ENCODE assay signal across 37 mouse cellular contexts in genomic region chr12:111192777-111193176, GRCm38 (mm10). TPM values are rescaled to one million over a fixed set of nuclear protein-coding genes. Genes with fewer than 3 reads are reported as not detected.
DNase-seq lines count a peak whose midpoint lies in the region; ATAC-seq and TF ChIP-seq lines count a peak whose summit lies in the region.
"Had no signal": no experiment of that assay in that cellular context is flagged by ENCODE, and none has a peak within 500 bp of the region (broad histone marks: within the 10 kb centered on the region; RNA-seq: fewer than 3 reads in every experiment).

No protein-coding gene starts in this region.

- H3K27ac ChIP-seq in lung, embryonic 16.5 days (ENCODE audit: low read length) = no peak overlapping the region
- H3K27ac ChIP-seq in bone marrow, adult 2 months (ENCODE audit: control insufficient read depth, insufficient read depth, low read depth, low read length, poor library complexity) = peak overlapping the region; percentile 92; the same call in 1 of the 2 replicates
- H3K27ac ChIP-seq: embryonic facial prominence, embryonic 13.5 days; heart, embryonic 10.5 days; heart, embryonic 15.5 days; hindbrain, embryonic 14.5 days; left cerebral cortex, adult 2 months; limb, embryonic 13.5 days; liver, embryonic 13.5 days; midbrain, embryonic 15.5 days; stomach, postnatal 0 days had no signal

- H3K9me3 ChIP-seq in lung, embryonic 16.5 days (ENCODE audit: control insufficient read depth, low read length) = no peaks in the 10 kb centered on the region
- H3K9me3 ChIP-seq: embryonic facial prominence, embryonic 13.5 days; heart, embryonic 10.5 days; heart, embryonic 15.5 days; limb, embryonic 13.5 days; liver, embryonic 13.5 days; midbrain, embryonic 10.5 days; midbrain, embryonic 15.5 days had no signal

- H3K27me3 ChIP-seq in lung, embryonic 16.5 days (ENCODE audit: control insufficient read depth, insufficient read depth, low read depth, low read length) = no peaks in the 10 kb centered on the region
- H3K27me3 ChIP-seq: CH12.LX; embryonic facial prominence, embryonic 13.5 days; heart, embryonic 15.5 days; limb, embryonic 13.5 days; liver, embryonic 13.5 days; midbrain, embryonic 15.5 days had no signal

- H3K36me3 ChIP-seq in lung, embryonic 16.5 days (ENCODE audit: control insufficient read depth, insufficient read depth, low read length) = no peaks in the 10 kb centered on the region
- H3K36me3 ChIP-seq: embryonic facial prominence, embryonic 13.5 days; heart, embryonic 10.5 days; heart, embryonic 15.5 days; limb, embryonic 13.5 days; midbrain, embryonic 10.5 days; midbrain, embryonic 15.5 days had no signal

- no peak for TF ChIP-seq CTCF in lung, adult 2 months (IDR thresholded peaks at IDR 0.05; ENCODE audit: insufficient read depth, low read length)
- TF ChIP-seq CTCF in bone marrow, adult 2 months (IDR thresholded peaks at IDR 0.05; ENCODE audit: control insufficient read depth, insufficient read depth, low read length) = no peak

- 58% methylated on average over 6 of the region's 6 CpGs for WGBS in lung, embryonic 16.5 days
- 71% methylated on average over 6 of the region's 6 CpGs for WGBS in lung, adult 2 months
- WGBS in bone marrow, adult 2 months = 34% methylated on average over 6 of the region's 6 CpGs

- no peak overlapping the region for H3K4me3 ChIP-seq in lung, embryonic 16.5 days (ENCODE audit: low read length)
- H3K4me3 ChIP-seq in lung, adult 2 months (replicated peaks; ENCODE audit: extremely low read depth, low read depth, low read length) = no peak overlapping the region
- H3K4me3 ChIP-seq in bone marrow, adult 2 months (replicated peaks; ENCODE audit: control insufficient read depth, low read depth, low read length) = no peak overlapping the region
- H3K4me3 ChIP-seq: embryonic facial prominence, embryonic 13.5 days; heart, embryonic 10.5 days; heart, embryonic 15.5 days; left cerebral cortex, adult 2 months; limb, embryonic 13.5 days; liver, embryonic 13.5 days; midbrain, embryonic 10.5 days; midbrain, embryonic 15.5 days had no signal

- no peaks in the 10 kb centered on the region; the same call in 1 of the 2 replicates for H3K4me1 ChIP-seq in lung, embryonic 16.5 days (replicated peaks; ENCODE audit: control insufficient read depth, insufficient read depth, low read length)
- H3K4me1 ChIP-seq in lung, adult 2 months (ENCODE audit: control insufficient read depth, insufficient read depth, low read length) = peaks cover 2% of the 10 kb centered on the region; the same call in 1 of the 2 replicates
- H3K4me1 ChIP-seq in bone marrow, adult 2 months (ENCODE audit: control insufficient read depth, insufficient read depth, low read length) = peaks cover 9% of the 10 kb centered on the region

- H3K4me2 ChIP-seq in lung, embryonic 16.5 days (ENCODE audit: low read depth, low read length) = no peak overlapping the region
- H3K4me2 ChIP-seq: embryonic facial prominence, embryonic 13.5 days; heart, embryonic 15.5 days; hindbrain, embryonic 14.5 days; limb, embryonic 13.5 days; liver, embryonic 13.5 days; midbrain, embryonic 15.5 days had no signal

- no peak for TF ChIP-seq POLR2A in lung, adult 2 months (IDR thresholded peaks at IDR 0.05; ENCODE audit: borderline replicate concordance, extremely low read depth, low read depth, low read length)
- no peak for TF ChIP-seq POLR2A in bone marrow, adult 2 months (IDR thresholded peaks at IDR 0.05; ENCODE audit: borderline replicate concordance, control insufficient read depth, low read depth, low read length)

- no peak overlapping the region for H3K9ac ChIP-seq in lung, embryonic 16.5 days (ENCODE audit: low read length)
- H3K9ac ChIP-seq: embryonic facial prominence, embryonic 13.5 days; heart, embryonic 15.5 days; hindbrain, embryonic 14.5 days; limb, embryonic 13.5 days; liver, embryonic 13.5 days; midbrain, embryonic 15.5 days had no signal

- no peak for DNase-seq in lung, adult 2 months
- DNase-seq in adrenal gland, postnatal 36 days = no peak
- no peak for DNase-seq in adrenal gland, postnatal 10 days
- DNase-seq: adrenal gland, adult 2 months; gastrocnemius, postnatal 10 days; kidney, postnatal 14 days; liver, embryonic 13.5 days; lung, postnatal 4 days; right cerebral cortex, adult 18-20 months; right cerebral cortex, postnatal 4 days; thymus, adult 18-20 months; thymus, postnatal 36 days had no signal

- peak; percentile 20; the same call in 1 of the 2 replicates for ATAC-seq in lung, embryonic 16.5 days (ENCODE audit: low read depth)
- peak; percentile 63 for ATAC-seq in common myeloid progenitor, adult 5-6 weeks (replicated peaks; ENCODE audit: low read depth, poor library complexity, severe bottlenecking)
- ATAC-seq in megakaryocyte progenitor cell, adult 5-6 weeks (replicated peaks; ENCODE audit: poor library complexity) = peak; percentile 83
- ATAC-seq: activated CD4-positive, CD25-positive, alpha-beta regulatory T cell, adult 4 months; intestine, postnatal 0 days; midbrain, embryonic 15.5 days had no signal

RNA-seq across cellular contexts. Expression of gene 4930595D18Rik, which starts 8.5 kb away (rescaled TPM):
- not detected in 2 replicates for polyA plus RNA-seq in lung, embryonic 16.5 days (2015; fragmentation: Nextera tagmentation; extraction: Ambion mirVana)
- not detected in 2 replicates for polyA plus RNA-seq in lung, adult 2 months (2012; rRNA removed)
- not detected in 2 replicates for polyA plus RNA-seq in bone marrow, adult 2 months (2011; ENCODE audit: insufficient read depth, insufficient read length, low replicate concordance, missing spikeins)
- total RNA-seq in common myeloid progenitor, adult 5-6 weeks (2017) = 0.32 TPM in 1 of 2 replicates, not detected in the other
- not detected in 2 replicates for total RNA-seq in megakaryocyte progenitor cell, adult 5-6 weeks (2015)
- total RNA-seq in megakaryocyte progenitor cell, adult 5-6 weeks (2017) = not detected in 2 replicates
- total RNA-seq in adrenal gland, postnatal 36 days (2021) = not detected
- not detected for total RNA-seq in adrenal gland, postnatal 10 days (2021)
- total RNA-seq: adrenal gland, adult 2 months; CH12.LX; ES-E14; hematopoietic stem cell, adult 5-6 weeks; left cerebral cortex, adult 2 months; left cerebral cortex, postnatal 25 days had no signal
- polyA plus RNA-seq: adrenal gland, adult 2 months; C2C12; embryonic facial prominence, embryonic 13.5 days; forebrain, embryonic 11.5 days; gonadal fat pad, adult 2 months; heart, embryonic 10.5 days; heart, embryonic 15.5 days; hindbrain, embryonic 14.5 days; intestine, postnatal 0 days; kidney, embryonic 14.5 days; limb, embryonic 13.5 days; liver, embryonic 13.5 days; midbrain, embryonic 10.5 days; neural tube, embryonic 11.5 days; spleen, adult 2 months; stomach, postnatal 0 days had no signal

RNA-seq across cellular contexts. Expression of gene Traf3, which starts 26.6 kb away (rescaled TPM):
- polyA plus RNA-seq in lung, embryonic 16.5 days (2015; fragmentation: Nextera tagmentation; extraction: Ambion mirVana) = 5.8 and 7.7 TPM in 2 replicates
- polyA plus RNA-seq in lung, adult 2 months (2012; rRNA removed) = 16.8 and 20.2 TPM in 2 replicates
- 2.4 and 9.2 TPM in 2 replicates for polyA plus RNA-seq in bone marrow, adult 2 months (2011; ENCODE audit: insufficient read depth, insufficient read length, low replicate concordance, missing spikeins)
- total RNA-seq in common myeloid progenitor, adult 5-6 weeks (2017) = 11.6 and 15.7 TPM in 2 replicates
- 12.0 and 12.4 TPM in 2 replicates for total RNA-seq in megakaryocyte progenitor cell, adult 5-6 weeks (2015)
- total RNA-seq in megakaryocyte progenitor cell, adult 5-6 weeks (2017) = 24.1 and 24.5 TPM in 2 replicates
- total RNA-seq in adrenal gland, postnatal 36 days (2021) = 10 to 100 TPM; 28.9 to 30.9 TPM
- total RNA-seq in adrenal gland, postnatal 10 days (2021) = 10 to 100 TPM; 17.9 to 22.5 TPM

Comparison
In these comparisons a context has a peak if more than half of its experiments do, and no peak if none do; other contexts are left out.
1. ATAC-seq: peak in every context shown above with its lines; median percentile 83 in megakaryocyte progenitor cell, adult 5-6 weeks; 63 in common myeloid progenitor, adult 5-6 weeks; 20 in lung, embryonic 16.5 days.